Mouse (Mus musculus): ENCODE measurements around the gene Stmn1. TPM values are rescaled to one million over a fixed set of nuclear protein-coding genes. Genes with fewer than 3 reads are reported as not detected.

The Stmn1 gene
- polyA plus RNA-seq, 1 experiment: 454 TPM

DNA sequence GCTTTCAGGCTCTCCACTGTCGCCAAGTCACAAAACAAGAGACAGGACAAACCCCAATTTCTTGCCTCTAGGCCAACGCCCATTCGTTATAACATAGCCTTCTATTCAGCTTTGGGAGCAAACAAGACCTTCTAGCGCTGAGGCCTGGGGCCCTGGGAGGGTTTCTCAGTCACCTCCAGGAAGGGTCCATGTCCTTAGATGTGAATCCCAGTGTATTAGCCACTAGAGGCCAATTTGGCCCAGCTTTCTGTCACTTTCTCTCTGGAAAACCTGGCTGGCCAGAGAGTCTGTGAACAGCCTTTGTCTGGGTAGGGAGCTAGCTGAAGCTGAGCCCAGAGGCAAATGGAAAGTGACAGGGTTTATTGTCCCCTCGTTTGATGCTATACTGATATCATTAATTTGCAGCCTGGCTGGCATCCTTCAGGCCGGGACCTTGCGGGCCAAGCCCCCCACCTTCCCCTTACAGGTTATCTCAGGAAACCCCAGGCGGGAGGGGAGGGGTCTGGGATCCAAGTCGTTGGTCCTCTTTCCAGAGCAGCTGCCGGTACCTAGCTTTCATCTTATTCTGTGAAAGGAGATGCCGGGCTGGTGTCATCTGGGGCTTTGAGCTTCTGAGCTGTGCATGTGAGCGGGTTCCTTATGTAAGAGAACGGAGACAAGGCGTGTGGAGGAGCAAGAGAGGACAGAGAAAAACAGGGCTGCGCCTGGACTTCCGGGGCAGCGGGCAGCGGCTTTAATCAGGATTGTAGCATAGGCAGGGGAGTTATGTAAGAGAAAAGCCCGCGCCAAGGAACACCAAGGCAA lies 17.5 kb upstream of the Stmn1 start:
- H3K27me3 ChIP-seq (ENCODE audit: control insufficient read depth, insufficient read depth, low read length): no peaks in the 10 kb centered on the region
- peak; percentile 76 to 81 for DNase-seq
- TF ChIP-seq POLR2A (IDR thresholded peaks at IDR 0.05; ENCODE audit: borderline replicate concordance, insufficient read depth, low read length) (peak; percentile 16; the same call in 1 of the 2 replicates), CTCF (IDR thresholded peaks at IDR 0.05; ENCODE audit: borderline replicate concordance, insufficient read depth, low read depth, low read length) (no peak)
- peak overlapping the region; percentile 90 for H3K27ac ChIP-seq (ENCODE audit: insufficient read depth, low read length)
- H3K4me3 ChIP-seq (replicated peaks; ENCODE audit: insufficient read depth, low read depth, low read length): no peak overlapping the region
- 12% methylated on average over 20 of the region's 20 CpGs for whole genome bisulfite sequencing
- H3K4me1 ChIP-seq (ENCODE audit: control insufficient read depth, insufficient read depth, low read length): peaks cover 28% of the 10 kb centered on the region

DNA sequence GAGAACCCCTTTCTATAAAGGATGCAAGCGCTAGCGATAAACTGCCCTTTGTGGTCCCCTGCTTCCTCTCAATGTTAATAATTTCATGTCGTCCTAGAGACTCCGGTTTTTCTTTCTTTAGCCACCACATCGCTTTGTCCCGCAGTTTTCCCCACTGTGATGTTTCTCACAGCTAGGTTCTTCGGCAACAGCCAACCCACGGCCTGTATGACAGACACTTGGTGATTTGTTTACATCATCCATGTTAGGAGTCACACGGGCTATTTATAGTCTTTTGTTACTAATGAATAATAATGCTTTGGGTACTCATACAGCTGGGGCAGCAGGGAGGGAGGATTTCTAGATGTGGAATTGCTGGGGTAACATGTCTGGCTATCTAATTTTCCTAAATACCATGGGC lies 16.6 kb upstream of the Stmn1 start:
- no peak for DNase-seq
- TF ChIP-seq CTCF (IDR thresholded peaks at IDR 0.05; ENCODE audit: borderline replicate concordance, insufficient read depth, low read depth, low read length): no peak
- no peak for TF ChIP-seq POLR2A (IDR thresholded peaks at IDR 0.05; ENCODE audit: borderline replicate concordance, insufficient read depth, low read length)
- peaks cover 23% of the 10 kb centered on the region for H3K4me1 ChIP-seq (ENCODE audit: control insufficient read depth, insufficient read depth, low read length)
- H3K4me3 ChIP-seq (replicated peaks; ENCODE audit: insufficient read depth, low read depth, low read length): no peak overlapping the region
- no peaks in the 10 kb centered on the region for H3K27me3 ChIP-seq (ENCODE audit: control insufficient read depth, insufficient read depth, low read length)
- 54% methylated on average over 9 of the region's 9 CpGs for WGBS
- peak overlapping the region; percentile 90; the same call in 1 of the 2 replicates for H3K27ac ChIP-seq (ENCODE audit: insufficient read depth, low read length)

DNA sequence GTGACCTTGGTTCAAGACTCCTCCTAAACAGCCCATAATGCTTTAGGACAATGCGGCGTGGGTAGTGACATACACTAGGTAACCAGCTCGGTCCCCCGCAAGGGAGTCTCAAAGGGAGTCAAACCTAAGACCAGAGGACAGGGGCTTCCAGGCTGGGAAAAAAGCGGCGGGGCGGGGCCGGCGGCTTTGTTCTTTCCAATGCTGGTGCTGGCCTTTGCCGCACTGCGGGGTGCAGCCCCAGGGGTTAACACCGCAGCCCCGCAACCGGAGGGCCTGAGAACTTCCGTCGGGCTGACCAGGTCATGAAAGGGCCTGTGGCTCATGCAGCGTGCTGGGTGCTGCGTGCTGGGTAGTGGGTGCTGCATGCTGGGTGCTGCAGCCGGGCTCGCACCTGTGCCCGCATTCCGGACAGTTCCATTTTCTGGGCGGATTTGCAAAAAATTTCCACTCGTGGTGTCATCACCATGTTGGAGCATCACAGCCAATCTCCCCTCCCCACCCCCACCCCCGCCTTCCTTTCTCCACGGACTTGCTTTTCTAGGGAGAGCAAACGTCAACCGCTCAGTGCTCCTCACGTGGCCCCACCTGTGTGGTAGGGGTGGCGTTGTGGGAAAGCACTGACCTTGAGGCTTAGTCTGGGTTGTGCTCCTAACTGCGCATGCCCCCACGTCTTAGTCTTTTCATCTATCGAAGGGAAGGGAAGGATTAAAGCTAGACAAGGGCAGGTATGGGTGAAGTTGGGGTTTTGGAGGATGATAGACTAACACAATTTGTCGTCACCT lies 14.3 kb upstream of the Stmn1 start:
- no peaks in the 10 kb centered on the region for H3K27me3 ChIP-seq (ENCODE audit: control insufficient read depth, insufficient read depth, low read length)
- H3K4me1 ChIP-seq (ENCODE audit: control insufficient read depth, insufficient read depth, low read length): peaks cover 31% of the 10 kb centered on the region
- H3K4me3 ChIP-seq (replicated peaks; ENCODE audit: insufficient read depth, low read depth, low read length): no peak overlapping the region
- TF ChIP-seq POLR2A (IDR thresholded peaks at IDR 0.05; ENCODE audit: borderline replicate concordance, insufficient read depth, low read length) (no peak), CTCF (IDR thresholded peaks at IDR 0.05; ENCODE audit: borderline replicate concordance, insufficient read depth, low read depth, low read length) (no peak)
- DNase-seq: peak; percentile 75 to 82
- H3K27ac ChIP-seq (ENCODE audit: insufficient read depth, low read length): no peak overlapping the region
- WGBS: 65% methylated on average over 34 of the region's 34 CpGs

DNA sequence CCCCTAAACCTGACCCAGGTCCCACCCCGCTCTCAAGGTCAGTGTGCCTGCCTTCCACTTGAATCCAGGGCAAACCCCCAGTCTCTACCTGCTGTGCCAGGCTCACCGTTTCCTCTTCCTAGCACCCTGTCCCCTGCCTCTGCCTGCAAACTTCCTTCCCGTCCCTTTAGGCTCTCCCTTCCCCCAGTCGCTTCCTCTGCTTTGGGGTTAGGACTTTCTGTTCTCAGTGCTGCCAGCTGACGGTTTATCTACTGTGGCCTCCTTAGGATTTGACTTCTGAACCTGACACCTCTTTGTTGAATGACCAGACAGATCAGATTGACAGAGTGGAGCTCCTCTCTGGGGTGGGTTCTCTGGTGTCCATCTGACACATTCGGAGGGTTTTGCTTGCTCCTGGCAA lies 12.8 kb upstream of the Stmn1 start:
- no peak overlapping the region for H3K4me3 ChIP-seq (replicated peaks; ENCODE audit: insufficient read depth, low read depth, low read length)
- H3K4me1 ChIP-seq (ENCODE audit: control insufficient read depth, insufficient read depth, low read length): peaks cover 22% of the 10 kb centered on the region
- H3K27ac ChIP-seq (ENCODE audit: insufficient read depth, low read length): no peak overlapping the region
- no peak for TF ChIP-seq CTCF (IDR thresholded peaks at IDR 0.05; ENCODE audit: borderline replicate concordance, insufficient read depth, low read depth, low read length)
- TF ChIP-seq POLR2A (IDR thresholded peaks at IDR 0.05; ENCODE audit: borderline replicate concordance, insufficient read depth, low read length): no peak
- no peak for DNase-seq
- no peaks in the 10 kb centered on the region for H3K27me3 ChIP-seq (ENCODE audit: control insufficient read depth, insufficient read depth, low read length)
- WGBS: 70% methylated on average over 6 of the region's 6 CpGs

DNA sequence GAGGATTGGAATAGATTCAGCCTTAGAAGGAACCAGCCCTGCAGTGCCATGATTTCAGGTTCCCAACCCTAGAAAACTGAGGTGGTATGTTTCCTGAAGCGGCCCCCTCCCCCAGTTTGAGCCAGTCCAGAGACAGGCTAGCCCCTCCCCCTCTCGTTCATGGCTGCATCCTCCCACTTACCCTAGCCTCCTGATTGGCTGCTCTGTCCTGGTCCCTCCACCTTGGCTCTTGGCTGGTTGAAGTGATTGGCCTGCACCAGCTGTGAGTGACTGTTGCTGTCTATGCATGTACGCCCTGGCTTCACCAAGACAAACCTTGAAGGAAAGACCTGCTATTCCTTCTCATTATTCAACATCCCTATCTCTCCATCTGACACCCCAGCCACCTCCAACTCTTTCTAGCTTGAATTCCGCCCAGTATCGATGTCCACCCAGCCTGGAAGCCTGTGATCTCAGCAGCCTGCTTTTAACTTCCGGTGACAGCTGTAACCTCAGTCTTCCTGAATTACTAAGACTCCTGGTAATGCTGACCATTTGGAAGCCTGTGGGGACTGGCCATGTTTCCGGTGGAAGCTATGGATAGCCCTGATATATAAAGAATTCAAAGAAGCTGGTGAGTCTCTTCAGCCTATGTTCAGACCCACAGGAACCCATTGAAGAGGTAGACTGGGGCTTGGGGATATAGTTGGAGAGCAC lies 10.8 kb upstream of the Stmn1 start:
- H3K4me1 ChIP-seq (ENCODE audit: control insufficient read depth, insufficient read depth, low read length): peaks cover 13% of the 10 kb centered on the region
- 70% methylated on average over 7 of the region's 7 CpGs for WGBS
- H3K27ac ChIP-seq (ENCODE audit: insufficient read depth, low read length): no peak overlapping the region
- no peak overlapping the region for H3K4me3 ChIP-seq (replicated peaks; ENCODE audit: insufficient read depth, low read depth, low read length)
- no peaks in the 10 kb centered on the region for H3K27me3 ChIP-seq (ENCODE audit: control insufficient read depth, insufficient read depth, low read length)
- no peak for DNase-seq
- no peak for TF ChIP-seq POLR2A (IDR thresholded peaks at IDR 0.05; ENCODE audit: borderline replicate concordance, insufficient read depth, low read length)
- TF ChIP-seq CTCF (IDR thresholded peaks at IDR 0.05; ENCODE audit: borderline replicate concordance, insufficient read depth, low read depth, low read length): no peak

DNA sequence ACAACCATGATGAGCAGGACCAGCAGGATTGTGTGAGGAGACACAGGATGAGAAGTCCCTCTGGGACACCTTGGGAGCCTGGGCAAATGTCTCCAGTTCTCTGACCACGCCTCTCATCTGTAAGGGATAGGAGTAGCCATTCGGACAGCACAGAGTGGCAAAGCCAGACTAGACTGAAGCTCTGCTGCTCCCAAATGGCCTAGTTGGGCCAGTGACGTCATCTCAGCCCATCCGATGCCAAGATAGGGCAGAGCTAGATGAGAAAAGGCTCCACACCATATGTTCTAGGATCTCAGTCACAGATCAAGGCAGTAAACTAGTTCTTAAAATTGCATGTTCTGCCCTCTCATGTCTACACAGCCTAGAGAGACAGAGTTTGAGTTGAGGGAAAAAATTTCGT lies 9.3 kb upstream of the Stmn1 start:
- DNase-seq: peak; percentile 92 to 97
- no peaks in the 10 kb centered on the region for H3K27me3 ChIP-seq (ENCODE audit: control insufficient read depth, insufficient read depth, low read length)
- peak overlapping the region; percentile 87 for H3K27ac ChIP-seq (ENCODE audit: insufficient read depth, low read length)
- peaks cover 13% of the 10 kb centered on the region for H3K4me1 ChIP-seq (ENCODE audit: control insufficient read depth, insufficient read depth, low read length)
- whole genome bisulfite sequencing: 20% methylated on average over 5 of the region's 5 CpGs
- TF ChIP-seq POLR2A (IDR thresholded peaks at IDR 0.05; ENCODE audit: borderline replicate concordance, insufficient read depth, low read length) (peak; percentile 60; the same call in 1 of the 2 replicates), CTCF (IDR thresholded peaks at IDR 0.05; ENCODE audit: borderline replicate concordance, insufficient read depth, low read depth, low read length) (no peak)
- no peak overlapping the region for H3K4me3 ChIP-seq (replicated peaks; ENCODE audit: insufficient read depth, low read depth, low read length)

DNA sequence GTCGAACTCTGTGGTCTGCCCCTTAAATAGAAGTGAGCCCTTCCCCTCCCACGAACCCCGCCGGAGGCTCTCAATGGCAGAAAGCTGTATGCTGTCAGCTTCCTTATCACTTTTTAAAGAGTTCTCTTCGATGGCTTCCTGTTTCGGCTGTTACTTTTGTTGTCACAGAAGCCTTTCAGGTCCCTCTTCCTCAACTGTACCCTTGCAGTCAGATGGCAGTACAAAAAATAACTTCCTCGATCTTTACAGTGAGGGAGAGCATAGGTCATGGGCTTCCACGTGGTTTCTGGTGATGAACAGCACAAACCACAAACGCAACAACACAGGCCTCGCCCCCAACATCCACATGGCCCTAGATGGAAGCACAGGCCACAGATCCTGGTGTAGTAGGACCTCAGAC lies 7.8 kb upstream of the Stmn1 start:
- no peak for DNase-seq
- Histone ChIP-seq H3K27ac (ENCODE audit: insufficient read depth, low read length) (no peak overlapping the region), H3K4me1 (ENCODE audit: control insufficient read depth, insufficient read depth, low read length) (peaks cover 13% of the 10 kb centered on the region), H3K27me3 (ENCODE audit: control insufficient read depth, insufficient read depth, low read length) (no peaks in the 10 kb centered on the region), H3K4me3 (replicated peaks; ENCODE audit: insufficient read depth, low read depth, low read length) (no peak overlapping the region)
- TF ChIP-seq POLR2A (IDR thresholded peaks at IDR 0.05; ENCODE audit: borderline replicate concordance, insufficient read depth, low read length) (no peak), CTCF (IDR thresholded peaks at IDR 0.05; ENCODE audit: borderline replicate concordance, insufficient read depth, low read depth, low read length) (no peak)
- WGBS: 88% methylated on average over 10 of the region's 10 CpGs

Data from cerebellum, adult 2 months (tissue).